Mouse (Mus musculus): ENCODE measurements at regions not wholly inside any gene's neighbourhood (a gene's known extent, or its start where the extent isn't known, plus 50 kb on each side); places are given as distances from the start of the nearest gene placed in this dataset.

GRCm38 (mm10) chr6:71065428-71065827 is 78.8 kb downstream of the Thnsl2 start:
- TF ChIP-seq CTCF (IDR thresholded peaks at IDR 0.05; ENCODE audit: low read depth) (no peak), EP300 (IDR thresholded peaks at IDR 0.05; ENCODE audit: low read depth) (no peak)
